Mouse (Mus musculus) testis, postnatal 14 days (tissue): ENCODE data around the gene Rps27l.

Experiments
- DNase-seq: peaks from one replicate; pipeline ENCODE4 v3.0.0; 2021; ENCODE audit warnings: low spot score

The Rps27l gene

DNA sequence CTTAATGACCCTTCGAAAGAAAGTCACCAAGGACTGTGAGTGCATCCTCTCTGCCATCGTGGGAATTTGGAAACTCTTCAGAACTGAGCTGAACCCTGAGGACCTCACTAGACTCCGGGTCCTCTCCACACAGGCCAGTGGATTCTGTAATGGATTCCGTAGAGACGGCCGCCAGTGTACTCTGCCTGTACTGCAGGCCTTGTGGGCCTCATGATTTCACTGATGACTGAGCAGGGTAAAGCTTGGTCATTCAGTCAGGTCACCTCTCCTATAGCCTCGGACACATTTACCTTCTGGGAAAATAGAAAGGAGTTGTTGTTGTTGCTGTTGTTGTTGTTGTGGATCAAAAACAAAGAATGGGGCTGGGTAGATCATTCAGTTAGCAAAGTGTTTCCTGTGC lies 36.2 kb downstream of the Rps27l start:
- DNase-seq = no peak

DNA sequence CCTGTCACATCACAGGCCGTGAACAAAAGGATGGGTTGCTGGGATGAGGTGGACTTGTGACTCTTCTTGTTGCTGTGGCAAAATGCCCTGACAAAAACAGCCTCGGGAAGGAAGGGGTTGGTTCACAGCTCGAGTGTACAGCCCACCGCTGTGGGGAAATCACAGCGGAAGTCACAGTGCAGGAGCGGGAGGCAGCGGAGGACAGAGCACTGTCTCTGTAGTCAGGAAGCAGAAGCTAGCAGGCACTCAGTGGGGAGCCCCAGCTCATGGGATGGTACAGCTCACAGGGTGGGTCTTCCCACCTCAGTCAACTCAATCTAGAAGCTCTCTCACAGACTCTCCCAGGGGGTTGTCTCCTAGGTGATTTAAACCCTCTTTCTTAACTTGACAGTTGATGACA lies 39.5 kb downstream of the Rps27l start:
- DNase-seq = no peak

DNA sequence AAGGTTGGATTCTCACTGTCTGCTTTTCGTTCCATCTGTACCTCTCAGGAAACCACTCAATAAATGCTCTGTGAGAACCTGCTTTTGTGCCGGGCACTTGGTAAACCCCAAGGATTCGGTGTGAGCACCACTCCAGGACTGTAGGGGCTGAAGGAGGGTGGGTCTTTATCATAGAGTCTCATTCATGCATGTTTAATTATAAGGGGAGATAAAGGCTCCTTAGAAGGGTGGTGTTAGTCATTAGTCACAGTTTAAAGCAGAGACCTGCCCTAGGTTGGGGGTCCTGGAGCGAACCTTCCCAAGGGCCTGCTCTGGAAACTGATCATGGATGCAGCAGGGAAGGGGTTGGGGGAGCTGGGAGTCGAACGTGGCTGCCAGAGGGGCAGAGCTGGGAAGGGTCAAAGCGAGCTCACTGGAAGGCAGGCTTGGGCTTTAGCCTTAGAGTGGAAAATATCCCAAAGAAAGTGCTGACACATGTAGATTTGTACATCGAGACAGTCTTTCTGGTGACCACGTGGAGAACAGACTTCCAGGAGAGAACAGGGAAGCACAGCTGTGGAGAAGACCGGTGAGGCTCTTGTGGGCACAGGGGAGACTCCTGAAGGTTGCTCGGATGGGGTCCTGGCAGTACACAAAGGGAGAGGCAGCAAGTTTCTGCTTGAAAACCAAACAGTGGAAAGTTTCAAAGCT lies 42.5 kb downstream of the Rps27l start:
- no peak for DNase-seq

DNA sequence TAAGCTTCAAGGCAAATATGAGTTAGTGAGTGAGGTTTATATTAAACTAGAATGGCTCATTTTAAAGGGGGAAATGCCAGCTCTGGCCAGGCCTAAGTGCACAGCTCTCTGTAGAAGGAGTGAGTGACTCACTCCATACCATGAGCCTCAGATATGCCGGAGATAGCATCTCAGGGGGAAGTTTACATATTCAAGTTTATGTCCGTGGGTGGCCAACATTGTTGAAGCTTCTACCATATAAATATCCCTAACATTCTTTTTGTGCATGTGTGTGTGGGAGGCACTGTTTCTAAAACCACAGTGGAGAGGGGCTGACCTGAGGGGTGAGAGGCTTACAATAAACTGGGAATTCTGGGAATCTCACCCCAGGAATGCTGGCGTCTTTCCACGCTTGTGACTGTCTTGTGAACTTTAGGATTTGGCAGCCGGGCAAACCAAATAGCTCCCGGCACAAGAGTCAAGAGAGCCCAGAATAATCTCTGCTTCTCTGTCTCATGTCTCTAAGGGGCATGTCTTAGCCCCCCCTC lies 43.1 kb downstream of the Rps27l start:
- no peak for DNase-seq

DNA sequence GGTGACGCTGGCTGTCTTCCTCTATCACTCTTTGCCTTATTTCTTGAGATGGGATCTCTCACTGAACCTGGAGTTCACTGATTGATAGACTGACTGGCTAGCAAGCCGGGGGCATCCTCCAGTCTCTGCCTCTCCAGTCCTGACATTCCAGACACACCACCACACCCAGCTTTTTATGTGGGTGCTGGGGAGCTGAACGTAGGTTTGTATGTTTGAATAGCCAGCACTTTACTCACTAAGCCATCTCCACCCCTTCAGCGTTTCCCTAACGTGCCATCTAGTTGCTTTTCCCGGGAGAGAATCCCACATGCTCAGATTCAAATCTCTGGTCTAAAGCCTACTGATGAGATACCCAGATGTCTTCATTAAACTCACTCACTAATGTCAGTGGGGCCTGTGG lies 43.7 kb downstream of the Rps27l start:
- DNase-seq = no peak

DNA sequence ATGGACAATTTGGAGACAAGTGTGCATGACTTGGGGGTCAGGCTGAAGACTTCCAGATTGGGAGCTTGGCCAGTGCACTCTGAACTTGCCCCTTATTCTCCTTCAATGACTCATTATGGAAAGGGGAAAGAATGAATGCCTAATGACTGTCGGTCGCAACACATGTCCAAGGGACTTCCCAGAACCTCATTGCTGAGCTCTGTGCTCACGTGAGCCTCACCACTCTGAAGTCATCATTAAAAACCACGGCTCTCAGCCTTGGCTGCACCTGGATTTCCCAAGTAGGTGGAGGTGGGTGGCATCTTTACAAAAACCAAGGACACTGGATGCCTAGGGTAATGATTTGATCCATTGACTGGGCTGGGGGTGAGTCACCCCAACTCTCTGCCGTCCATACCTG lies 44.2 kb downstream of the Rps27l start:
- no peak for DNase-seq

DNA sequence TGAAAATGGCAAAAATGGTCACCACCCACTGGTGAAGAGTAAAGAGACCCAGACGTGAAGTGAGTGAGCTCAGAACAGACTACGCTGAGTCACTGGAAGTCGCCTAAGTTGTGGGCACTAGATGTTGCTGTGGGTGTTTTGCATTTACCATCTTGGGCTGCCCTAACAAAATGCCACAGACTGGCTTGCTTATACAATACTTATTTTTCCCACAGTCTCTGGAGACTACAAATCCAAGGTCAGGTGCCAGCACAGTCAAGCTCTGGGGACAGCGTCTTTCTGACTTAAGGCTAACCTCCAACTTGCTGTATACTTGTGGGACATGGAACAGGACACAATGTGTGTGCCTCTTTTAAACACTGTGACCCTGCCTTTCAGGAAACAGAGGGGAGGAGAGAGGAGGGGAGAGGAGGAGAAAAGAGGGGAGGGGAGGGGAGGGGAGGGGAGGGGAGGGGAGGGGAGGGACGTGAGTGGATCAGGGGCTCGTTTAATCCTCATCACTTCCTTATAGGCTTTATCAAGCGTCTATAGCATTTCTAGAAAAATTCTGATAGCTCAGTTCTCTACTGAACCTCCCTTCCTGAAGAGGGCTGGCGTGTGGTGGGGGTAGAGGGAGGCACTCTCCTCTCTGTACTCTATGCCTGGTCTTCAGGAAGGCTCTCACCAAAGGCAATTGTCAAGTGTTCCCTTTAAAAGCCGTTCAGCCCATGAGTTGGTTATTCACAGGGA lies 45.3 kb downstream of the Rps27l start:
- no peak for DNase-seq

DNA sequence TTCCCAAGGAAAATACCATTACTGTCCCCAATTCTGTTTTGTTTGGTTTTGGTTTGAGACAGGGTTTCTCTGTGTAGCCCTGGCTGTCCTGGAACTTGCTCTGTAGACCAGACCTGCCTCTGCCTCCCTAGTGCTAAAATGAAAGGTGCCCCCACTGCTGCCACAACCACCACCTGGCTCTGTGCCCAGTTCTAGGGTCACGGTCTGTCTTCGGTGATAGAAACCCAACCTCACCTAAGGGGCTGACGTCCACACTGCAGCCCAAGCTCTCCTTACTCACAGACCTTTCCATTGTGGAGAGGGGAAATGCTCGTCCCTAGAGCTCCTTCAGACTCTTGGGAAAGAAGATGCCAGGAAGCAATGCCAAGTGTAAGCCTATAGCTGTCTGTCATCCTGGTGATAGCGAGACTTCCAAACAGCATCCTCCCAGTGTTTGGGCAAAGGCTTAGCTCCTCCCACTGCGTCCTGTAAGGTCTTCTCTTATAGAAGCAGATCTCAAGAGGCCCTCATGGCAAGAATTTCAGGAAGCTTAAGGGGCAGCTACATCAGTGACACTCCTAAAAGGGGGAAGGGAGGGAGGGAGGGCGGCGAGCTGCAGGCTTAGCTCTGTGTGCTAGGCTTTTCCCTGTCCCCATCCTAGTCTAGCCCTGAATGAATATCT lies 46.0 kb downstream of the Rps27l start:
- DNase-seq = no peak
